Mouse (Mus musculus) MN1 (cell line): ENCODE measurements around the gene Styk1.

Source experiments
- DNase-seq: peaks from one replicate; pipeline ENCODE4 v3.0.0-alpha.2; 2016; ENCODE audit warnings: low spot score

The Styk1 gene

GRCm38 (mm10) chr6:131369866-131370616, 16.6 kb upstream of the Styk1 start:
- no peak for DNase-seq

GRCm38 (mm10) chr6:131367101-131367500, 13.7 kb upstream of the Styk1 start:
- DNase-seq, result peak; percentile 44

- DNase-seq, result no peak
Measured at GRCm38 (mm10) chr6:131364353-131364752, 11.0 kb upstream of the Styk1 start.

DNA sequence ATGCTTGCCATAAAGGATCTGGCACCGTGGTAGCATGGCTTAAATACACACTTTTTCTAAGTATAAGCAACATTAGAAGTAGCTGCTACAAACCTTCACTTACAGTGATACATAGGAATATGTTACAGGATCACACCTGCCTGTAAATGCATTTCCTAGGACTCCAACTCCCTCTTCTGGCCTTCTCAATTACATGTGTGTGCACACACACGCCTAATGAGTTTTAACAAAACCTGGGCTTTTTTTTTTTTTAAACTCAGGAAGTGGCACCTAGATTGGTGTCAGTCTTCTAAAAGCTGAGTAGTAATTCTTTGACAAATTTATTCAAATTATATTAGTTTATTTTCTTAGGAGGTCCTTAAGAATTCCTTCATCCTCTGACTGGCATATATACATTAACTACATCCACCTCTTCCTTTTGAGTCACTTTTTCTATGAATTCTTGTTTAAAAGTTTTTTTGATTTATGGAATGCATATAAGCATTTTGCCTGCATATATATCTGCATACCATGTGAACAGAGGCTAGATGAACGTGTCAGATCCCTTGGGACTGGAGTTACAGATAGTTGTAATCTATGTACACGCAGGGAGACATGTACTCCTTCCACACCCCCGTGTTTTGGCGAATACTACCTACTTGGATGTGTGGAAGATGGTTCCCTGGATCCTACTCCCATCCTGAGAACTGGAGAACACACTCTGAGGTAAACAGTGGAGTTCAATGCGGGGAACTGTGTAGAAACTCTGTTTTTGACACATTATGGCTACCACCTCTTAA, 9.8 kb upstream of the Styk1 start:
- DNase-seq, result no peak

- DNase-seq, result no peak
Measured at GRCm38 (mm10) chr6:131360693-131361092, 7.3 kb upstream of the Styk1 start.

GRCm38 (mm10) chr6:131359543-131359942, 6.1 kb upstream of the Styk1 start:
- DNase-seq, result no peak

DNA sequence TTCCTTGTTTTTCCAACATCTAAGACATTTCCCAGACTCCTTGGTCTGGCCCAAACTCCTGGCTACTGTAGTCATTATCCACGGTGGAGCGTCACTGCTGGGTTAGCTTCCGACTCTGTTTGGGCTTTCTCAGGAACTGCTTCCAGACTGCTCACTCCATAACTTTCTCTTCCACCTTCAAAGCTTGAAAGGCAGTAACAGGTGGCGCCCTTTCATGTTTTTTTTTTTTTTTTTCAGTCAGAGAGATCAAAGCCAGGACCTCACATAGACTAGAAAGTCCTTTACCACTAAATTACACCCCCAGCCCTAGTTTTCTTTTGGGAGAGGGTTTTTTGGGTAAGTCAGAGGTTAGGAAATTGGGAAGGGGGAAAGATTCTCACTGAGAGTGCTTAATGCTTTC, 1.5 kb upstream of the Styk1 start:
- DNase-seq, result no peak

DNA sequence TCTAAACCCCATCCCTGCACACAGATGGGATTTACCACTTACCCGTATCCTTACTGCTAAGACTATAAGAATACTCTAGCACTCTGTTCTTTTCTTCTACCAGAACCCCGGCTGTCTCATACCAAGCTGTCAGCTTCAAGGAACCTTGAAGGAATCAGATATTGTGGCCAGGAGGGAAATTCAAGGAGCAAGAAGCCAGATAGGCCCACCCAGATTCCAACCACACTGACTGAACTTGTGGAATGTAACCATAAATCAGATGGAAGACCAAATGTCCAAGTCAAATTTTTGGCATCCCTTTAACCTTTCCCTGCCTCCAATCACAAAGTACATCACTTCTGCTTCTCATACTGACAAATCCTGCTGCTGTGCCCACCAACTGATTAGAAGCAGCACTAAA, 6.4 kb downstream of the Styk1 start:
- DNase-seq, result no peak

DNA sequence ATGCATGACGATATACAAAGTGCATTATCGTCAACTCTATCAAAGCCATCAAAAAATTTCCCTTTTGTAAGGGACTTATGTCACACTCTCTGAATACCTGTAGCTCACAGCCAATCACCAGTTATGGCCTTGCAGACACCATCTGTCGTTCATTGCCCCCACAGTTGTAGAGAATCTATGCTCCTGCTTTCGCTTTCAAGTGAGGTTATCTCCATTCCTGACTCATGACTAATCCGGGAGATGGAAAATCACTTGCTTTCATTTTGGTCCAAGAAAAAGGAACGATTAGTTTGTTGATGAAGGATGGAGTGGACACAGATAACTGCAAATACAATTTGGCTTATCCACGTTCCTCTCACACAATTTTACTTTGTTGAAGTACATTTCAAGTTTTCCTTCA, 9.1 kb downstream of the Styk1 start:
- no peak for DNase-seq

DNA sequence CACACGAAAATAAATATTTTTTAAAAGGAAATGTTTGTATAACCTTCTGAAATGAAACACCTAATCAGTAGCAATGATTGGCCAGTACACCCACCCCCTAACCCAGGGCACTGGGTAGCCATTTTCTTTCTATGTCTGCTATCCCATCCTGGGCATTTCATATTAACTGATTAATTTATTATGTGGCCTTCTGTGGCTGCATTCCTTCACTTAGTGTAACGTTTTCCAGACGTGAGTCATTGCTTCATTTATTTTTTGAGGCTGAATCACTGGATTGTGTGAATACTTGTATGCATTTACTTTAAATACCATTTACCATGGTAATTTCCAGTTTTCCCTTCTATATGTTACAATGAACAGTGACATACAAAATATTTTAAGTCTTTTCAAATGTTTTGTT, 13.3 kb downstream of the Styk1 start:
- DNase-seq, result no peak

DNA sequence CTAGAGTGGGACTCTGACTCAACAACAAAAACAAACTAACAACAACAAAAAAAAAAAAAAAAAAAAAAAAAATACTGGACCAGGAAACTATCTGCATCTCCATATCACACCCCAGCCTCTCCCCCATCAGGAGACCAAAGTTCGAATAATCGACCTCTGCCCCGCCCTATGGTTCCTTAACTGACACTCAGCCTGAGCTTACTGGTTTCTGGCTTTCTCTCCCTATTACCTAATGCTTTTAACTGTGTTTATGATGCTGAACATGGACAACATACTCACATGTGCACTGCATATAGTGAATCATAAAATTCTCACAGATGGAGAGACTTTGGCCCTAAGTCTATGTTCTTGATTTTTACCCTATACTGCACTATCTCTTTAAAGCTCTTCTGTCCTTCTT, 14.1 kb downstream of the Styk1 start:
- no peak for DNase-seq

DNA sequence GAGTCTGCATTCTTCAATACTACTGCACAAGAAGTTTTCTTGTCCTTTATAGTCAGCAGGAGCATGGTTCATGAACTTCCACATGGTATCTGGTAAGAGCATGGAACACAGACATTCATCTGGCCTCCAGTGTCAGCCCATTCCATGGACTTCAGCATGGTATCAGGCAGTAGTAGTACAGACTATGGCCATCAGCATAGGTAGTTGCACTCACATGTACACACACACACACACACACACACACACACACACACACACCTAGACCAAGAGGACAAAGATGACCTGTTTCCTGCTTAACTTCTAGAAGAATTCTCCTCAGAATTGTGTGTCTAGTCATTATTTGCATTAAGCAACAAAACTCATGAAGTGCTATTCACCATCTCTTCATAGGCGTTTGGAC, 14.6 kb downstream of the Styk1 start:
- DNase-seq, result no peak

- no peak for DNase-seq
Measured at GRCm38 (mm10) chr6:131327076-131327475, 26.3 kb downstream of the Styk1 start.

DNA sequence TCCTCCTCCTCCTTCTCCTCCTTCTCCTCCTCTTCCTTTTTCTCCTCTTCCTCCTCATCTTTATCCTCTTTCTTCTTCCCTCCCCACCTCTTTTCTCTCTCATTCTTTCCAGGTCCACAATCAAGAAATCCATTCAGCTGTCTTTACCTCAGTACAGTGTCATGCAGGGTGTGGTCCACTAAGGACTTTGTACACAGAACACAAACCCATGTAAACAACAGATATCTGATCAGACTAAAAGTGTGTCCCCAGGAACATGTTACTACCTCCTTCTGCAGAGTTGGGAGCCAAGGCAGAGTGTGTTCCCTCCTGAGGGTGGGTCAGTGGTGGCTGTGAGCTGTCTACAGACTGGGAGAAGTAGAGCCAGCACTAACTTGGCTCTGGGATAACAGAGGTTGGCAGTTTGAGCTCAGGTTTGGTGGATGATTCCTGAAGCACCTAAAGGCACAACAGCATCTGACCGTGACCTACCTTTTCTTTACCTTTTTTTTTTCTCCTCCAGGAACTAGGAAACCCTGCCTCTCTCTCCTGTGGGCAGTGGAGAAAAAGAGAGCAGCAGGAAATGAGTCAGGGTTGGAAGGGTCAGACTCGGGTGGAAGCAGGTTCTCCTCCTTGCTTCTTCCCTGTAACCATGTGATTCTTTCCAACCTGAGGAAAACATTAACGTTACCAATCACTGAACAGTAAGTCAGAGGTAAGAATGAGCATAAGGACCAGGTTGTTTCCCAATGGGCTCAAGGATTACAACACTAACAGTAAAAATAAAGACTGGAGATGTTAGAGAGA, 31.4 kb downstream of the Styk1 start:
- DNase-seq, result no peak

DNA sequence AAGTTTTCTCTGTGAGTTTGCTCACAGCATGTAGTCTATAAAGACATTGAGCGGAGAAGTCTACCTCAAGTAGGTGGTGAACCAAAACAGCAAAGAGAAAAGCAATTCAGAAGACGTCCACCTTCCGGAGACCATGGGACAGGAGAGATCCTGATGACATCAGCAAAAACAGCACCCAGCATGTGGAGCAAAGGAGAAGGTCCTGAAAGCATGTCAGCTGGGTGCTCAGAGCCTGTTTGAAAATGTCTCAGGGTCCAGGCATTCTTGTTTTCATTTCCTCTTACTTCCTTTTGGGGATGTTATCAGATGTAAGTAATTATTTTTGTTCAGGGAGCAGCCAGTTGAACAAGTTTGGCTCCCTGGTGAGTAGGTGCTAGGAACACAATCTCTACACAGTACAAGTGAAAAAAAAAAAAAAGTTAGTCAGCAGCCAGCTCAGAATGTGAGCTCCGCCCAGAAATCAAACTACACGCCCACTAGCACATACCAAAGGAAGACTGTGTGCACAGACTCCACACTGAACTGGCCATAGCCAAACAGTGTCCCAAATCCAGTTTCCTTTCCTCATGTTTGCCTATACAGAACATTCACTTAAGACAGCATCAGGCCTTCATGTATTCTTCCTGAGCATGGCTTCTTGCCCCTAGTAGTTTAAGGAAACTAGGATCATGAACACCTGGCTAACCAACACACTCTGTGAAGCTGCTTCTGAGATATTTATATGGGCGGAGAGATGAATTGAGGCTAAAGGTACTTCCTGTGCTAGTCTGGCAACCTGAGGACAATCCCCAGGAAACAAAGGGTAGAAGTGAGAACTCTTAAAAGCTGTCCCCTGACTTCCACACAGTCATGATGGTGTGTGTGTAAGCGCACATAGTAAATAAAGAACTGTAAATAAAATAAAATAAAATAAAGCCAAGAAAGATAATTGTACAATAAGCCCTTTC, 37.0 kb downstream of the Styk1 start:
- no peak for DNase-seq

DNA sequence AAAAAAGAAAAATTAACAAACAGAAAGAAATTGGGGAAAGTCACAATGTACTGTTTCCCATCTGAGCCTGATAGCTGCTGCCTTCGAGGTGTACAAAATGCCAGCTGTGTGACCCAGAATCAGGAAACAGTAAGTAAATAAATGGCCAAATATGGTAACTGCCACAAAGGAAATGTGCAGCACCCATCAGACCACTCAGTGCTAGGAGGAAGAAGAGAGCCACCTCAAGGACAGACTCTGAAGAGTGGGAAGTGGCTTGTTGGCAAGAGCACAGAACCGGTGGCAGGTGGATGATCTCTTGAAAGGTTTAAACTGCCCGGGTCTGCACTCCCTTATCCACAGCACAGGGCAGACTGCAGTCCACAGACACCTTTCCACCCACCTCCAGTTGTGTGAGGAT, 45.4 kb downstream of the Styk1 start:
- DNase-seq, result no peak

- DNase-seq, result no peak
Measured at GRCm38 (mm10) chr6:131304776-131305175, 48.6 kb downstream of the Styk1 start.

DNA sequence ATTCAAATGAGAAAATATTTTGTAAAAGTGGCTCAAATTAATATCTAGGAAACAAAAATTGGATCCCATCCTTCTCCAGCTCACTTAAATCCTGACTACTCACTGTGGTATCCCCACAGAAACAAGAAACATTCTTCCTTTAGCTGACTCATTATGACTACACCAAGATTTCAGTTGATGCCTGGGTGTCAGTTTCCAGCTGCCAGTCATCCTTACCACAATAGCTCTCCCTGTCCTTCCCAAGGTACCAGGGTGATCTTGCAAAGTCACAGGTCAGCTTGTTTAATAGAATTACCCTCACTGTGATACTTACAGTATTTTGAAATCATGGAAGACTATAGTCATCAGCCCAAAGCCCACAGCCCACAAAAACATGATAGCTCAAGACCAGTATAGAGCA, 54.9 kb downstream of the Styk1 start:
- DNase-seq, result no peak

- DNase-seq, result no peak
Measured at GRCm38 (mm10) chr6:131294435-131295112, 58.8 kb downstream of the Styk1 start.

GRCm38 (mm10) chr6:131293916-131294315, 59.5 kb downstream of the Styk1 start:
- no peak for DNase-seq
